Mouse (Mus musculus) liver, embryonic 13.5 days (tissue): ENCODE results near the gene Gm29609. TPM values are rescaled to one million over a fixed set of nuclear protein-coding genes. Genes with fewer than 3 reads are reported as not detected.
"Not testable (repeated sequence)": the region's sequence is repeated elsewhere in the genome, so short reads cannot be mapped to it uniquely, and the experiment has no call there.

ENCODE experiments used
- ATAC-seq: fragments of 200-750 bp; cut with Nextera tagmentation; 2 replicates; pipeline ENCODE4 v1.8.0; 2017; ENCODE audit warnings: low read depth, mild to moderate bottlenecking, moderate number of reproducible peaks, moderate library complexity
- DNase-seq: peaks from one replicate; pipeline ENCODE4 v3.0.0; 2022
- H3K27ac ChIP-seq: fragments of 300-500 bp; sonication (generic); 2 replicates; pipeline ENCODE4 v1.5.1; 2015; ENCODE audit warnings: moderate library complexity, mild to moderate bottlenecking, inconsistent platforms
- H3K27me3 ChIP-seq: fragments of 300-500 bp; sonication (generic); 2 replicates; pipeline ENCODE4 v1.6.1; 2015; ENCODE audit warnings: mild to moderate bottlenecking, inconsistent platforms
- H3K36me3 ChIP-seq: fragments of 300-500 bp; sonication (generic); 2 replicates; pipeline ENCODE4 v1.6.1; 2015; ENCODE audit warnings: mild to moderate bottlenecking, inconsistent platforms
- H3K4me1 ChIP-seq: fragments of 300-500 bp; sonication (generic); replicated peaks from 2 replicates; pipeline ENCODE4 v1.6.1; 2015; ENCODE audit warnings: inconsistent platforms
- H3K4me2 ChIP-seq: fragments of 300-500 bp; sonication (generic); 2 replicates; pipeline ENCODE4 v1.6.1; 2015; ENCODE audit warnings: inconsistent platforms, mild to moderate bottlenecking, moderate library complexity
- H3K4me3 ChIP-seq: fragments of 300-500 bp; sonication (generic); replicated peaks from 2 replicates; pipeline ENCODE4 v1.5.1; 2015; ENCODE audit warnings: mild to moderate bottlenecking, inconsistent platforms
- H3K9ac ChIP-seq: fragments of 300-500 bp; sonication (generic); 2 replicates; pipeline ENCODE4 v1.6.1; 2015; ENCODE audit warnings: mild to moderate bottlenecking, inconsistent platforms
- H3K9me3 ChIP-seq: fragments of 300-500 bp; sonication (generic); replicated peaks from 2 replicates; pipeline ENCODE4 v1.6.1; 2016; ENCODE audit warnings: inconsistent platforms
- WGBS: fragments of 180-500 bp; shearing (Covaris S2); methylation state at CpG from one replicate; pipeline ENCODE4 v1.1.7; 2015; ENCODE audit not compliant: insufficient replicate concordance; 5-methylcytosine and 5-hydroxymethylcytosine counted together
- polyA plus RNA-seq: library from polyadenylated mRNA; unstranded; fragments of >200 nt; fragmentation: Nextera tagmentation; extraction: Ambion mirVana; gene quantifications from 2 replicates; pipeline ENCODE4 v1.2.1, GENCODE M21; 2015

The Gm29609 gene
- polyA plus RNA-seq, result 0.36 and 0.52 TPM in 2 replicates

DNA sequence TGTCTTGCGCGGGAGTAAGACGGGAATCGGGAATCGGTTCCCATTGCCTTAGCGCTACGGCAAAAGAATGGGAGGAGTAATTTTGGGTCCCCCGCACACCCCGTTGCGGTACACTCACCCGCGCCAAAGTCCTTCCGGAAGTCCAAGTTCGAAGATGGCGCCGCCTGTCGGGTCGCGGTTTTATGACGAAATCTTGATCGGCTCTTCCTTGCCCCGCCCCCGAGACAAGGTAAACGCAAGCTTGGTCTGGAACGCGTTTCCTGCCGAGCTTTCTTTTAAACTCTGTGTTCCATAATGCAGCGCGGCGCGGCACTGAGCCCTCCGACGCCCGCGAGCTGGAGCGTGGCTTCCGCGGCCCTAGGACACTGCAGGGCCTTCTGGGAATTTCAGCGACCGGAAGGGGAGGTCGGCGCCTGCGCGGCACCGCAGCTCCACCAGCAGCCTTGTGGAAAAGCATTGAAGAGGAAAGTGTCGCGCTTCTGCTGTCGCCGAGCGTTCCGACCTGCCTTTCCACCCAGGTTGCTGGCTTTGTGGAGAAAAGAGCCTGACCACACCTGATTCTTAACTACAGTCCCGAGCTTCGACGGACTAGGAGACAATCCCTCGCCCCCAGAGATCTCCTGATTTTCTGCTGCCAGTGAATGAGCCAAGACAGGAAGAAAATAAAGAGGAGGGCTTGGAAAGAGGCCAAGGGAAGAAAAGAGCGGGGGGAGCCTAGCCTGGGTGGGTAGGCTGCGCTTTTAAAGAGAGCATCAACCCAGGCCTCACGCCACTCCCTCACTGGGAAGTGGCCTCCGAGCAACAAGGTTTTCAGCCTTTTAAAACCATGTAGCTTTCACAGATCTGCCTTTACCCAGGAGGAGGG, at the start of gene Gm29609, which contains the start of gene Gtf3c2:
TSS of gene Gm29609 (minus strand) at position 146 of the 865 bp plus-strand sequence.
TSS of gene Gtf3c2 (minus strand) at position 379 of the 865 bp plus-strand sequence.
- peak; percentile 83 for DNase-seq
- WGBS, result under 1% methylated on average over 59 of the region's 59 CpGs
- peaks cover 53% of the 10 kb centered on the region for H3K4me1 ChIP-seq

DNA sequence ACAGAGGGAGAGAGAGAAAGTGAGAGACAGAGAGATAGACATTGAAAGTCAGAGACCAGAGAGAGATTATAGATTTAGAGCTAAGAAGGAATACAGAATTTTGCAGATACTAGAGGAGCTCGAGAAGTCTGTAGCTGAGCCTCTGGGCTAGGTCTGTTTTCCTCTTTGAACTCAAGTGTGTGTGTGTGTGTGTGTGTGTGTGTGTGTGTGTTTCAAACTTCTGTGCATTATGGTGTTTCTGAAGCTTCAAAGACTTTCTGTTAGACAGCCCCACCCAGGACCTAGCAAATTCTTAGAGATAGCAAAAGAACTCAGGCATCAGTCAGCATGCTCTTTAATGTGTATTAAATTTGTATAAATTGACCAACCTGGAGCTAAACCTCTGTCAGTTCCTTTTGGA, 46.9 kb upstream of the Gm29609 start:
- Histone ChIP-seq H3K4me1 (peaks cover 5% of the 10 kb centered on the region), H3K9ac (no peak overlapping the region), H3K9me3 (no peaks in the 10 kb centered on the region), H3K4me3 (no peak overlapping the region), H3K36me3 (no peaks in the 10 kb centered on the region), H3K27ac (no peak overlapping the region), H3K4me2 (no peak overlapping the region), H3K27me3 (no peaks in the 10 kb centered on the region)
- DNase-seq (no peak), ATAC-seq (no peak)
- WGBS, result 64% methylated on average over 1 of the region's 1 CpGs

More for the DNA sequence above, at the start of gene Gm29609, which contains the start of gene Gtf3c2:
- peak within 1 kb of the TSS; percentile 92 for H3K4me2 ChIP-seq
- peaks cover 8% of the 10 kb centered on the region for H3K36me3 ChIP-seq
- H3K9ac ChIP-seq, result peak within 1 kb of the TSS; percentile 89
- peak within 1 kb of the TSS; percentile 98 for H3K27ac ChIP-seq
- no peaks in the 10 kb centered on the region for H3K27me3 ChIP-seq
- ATAC-seq, result peak; percentile 91
- no peaks in the 10 kb centered on the region for H3K9me3 ChIP-seq
- peak within 1 kb of the TSS; percentile 96 for H3K4me3 ChIP-seq

DNA sequence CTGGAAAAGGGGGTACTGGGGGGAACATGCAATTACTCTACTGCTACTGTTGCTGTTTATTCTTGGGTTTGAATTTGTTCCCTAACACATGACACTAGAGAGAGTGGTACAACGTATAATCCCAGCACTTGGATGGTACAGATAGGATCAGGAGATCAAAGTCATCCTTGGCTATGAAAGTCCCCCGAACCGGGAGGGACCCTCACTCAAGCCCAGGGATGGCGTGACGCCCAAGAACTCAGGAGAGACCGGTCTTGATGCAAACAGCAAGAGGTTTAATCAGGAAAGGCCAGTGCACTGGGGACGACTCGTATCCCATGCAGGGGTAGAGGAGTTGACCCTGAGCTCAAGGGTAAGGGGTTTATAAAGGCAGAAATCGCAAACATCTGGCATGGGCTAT, 43.0 kb upstream of the Gm29609 start:
- Histone ChIP-seq H3K4me2 (no peak overlapping the region), H3K9me3 (no peaks in the 10 kb centered on the region), H3K27me3 (no peaks in the 10 kb centered on the region), H3K36me3 (no peaks in the 10 kb centered on the region), H3K9ac (no peak overlapping the region), H3K4me1 (peaks cover 25% of the 10 kb centered on the region), H3K4me3 (no peak overlapping the region), H3K27ac (no peak overlapping the region)
- ATAC-seq, result no peak
- DNase-seq, result no peak
- WGBS, result 83% methylated on average over 9 of the region's 9 CpGs

DNA sequence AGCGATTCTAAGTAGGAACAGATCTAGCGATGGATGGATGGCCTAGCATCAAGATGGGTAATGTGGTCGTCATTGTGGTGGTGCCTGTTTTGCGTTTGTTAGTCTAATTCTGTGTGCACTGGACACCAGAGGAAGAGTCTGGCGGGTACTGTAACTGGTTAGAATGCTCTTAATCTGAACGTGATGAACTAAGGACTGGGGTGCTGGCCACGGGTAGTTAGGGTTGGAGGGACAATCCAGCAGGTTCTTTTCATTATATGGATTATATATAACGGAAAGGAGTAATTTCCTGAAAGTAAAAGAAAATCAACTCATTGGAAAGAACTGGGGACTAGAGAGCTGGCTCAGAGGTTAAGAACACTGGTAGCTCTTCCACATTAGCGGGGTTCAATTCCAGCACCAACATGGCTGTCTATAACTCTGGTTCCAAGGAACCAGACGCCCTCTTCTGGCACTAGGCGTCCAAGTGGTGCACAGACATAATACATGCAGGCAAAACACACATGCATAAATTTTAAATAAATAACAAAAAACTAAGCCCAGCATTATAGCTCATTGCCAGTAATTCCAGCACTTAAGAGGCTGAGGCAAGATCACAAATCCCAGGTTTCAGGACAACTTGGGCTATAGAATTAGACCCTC, 41.7 kb upstream of the Gm29609 start:
- Histone ChIP-seq H3K4me2 (peak overlapping the region; percentile 92), H3K36me3 (peaks cover 2% of the 10 kb centered on the region; the same call in 1 of the 2 replicates), H3K4me1 (peaks cover 38% of the 10 kb centered on the region), H3K4me3 (peak overlapping the region; percentile 99), H3K9me3 (no peaks in the 10 kb centered on the region), H3K9ac (peak overlapping the region; percentile 84), H3K27me3 (no peaks in the 10 kb centered on the region), H3K27ac (peak overlapping the region; percentile 89)
- 16% methylated on average over 11 of the region's 11 CpGs for WGBS
- no peak for ATAC-seq
- DNase-seq, result peak; percentile 57

DNA sequence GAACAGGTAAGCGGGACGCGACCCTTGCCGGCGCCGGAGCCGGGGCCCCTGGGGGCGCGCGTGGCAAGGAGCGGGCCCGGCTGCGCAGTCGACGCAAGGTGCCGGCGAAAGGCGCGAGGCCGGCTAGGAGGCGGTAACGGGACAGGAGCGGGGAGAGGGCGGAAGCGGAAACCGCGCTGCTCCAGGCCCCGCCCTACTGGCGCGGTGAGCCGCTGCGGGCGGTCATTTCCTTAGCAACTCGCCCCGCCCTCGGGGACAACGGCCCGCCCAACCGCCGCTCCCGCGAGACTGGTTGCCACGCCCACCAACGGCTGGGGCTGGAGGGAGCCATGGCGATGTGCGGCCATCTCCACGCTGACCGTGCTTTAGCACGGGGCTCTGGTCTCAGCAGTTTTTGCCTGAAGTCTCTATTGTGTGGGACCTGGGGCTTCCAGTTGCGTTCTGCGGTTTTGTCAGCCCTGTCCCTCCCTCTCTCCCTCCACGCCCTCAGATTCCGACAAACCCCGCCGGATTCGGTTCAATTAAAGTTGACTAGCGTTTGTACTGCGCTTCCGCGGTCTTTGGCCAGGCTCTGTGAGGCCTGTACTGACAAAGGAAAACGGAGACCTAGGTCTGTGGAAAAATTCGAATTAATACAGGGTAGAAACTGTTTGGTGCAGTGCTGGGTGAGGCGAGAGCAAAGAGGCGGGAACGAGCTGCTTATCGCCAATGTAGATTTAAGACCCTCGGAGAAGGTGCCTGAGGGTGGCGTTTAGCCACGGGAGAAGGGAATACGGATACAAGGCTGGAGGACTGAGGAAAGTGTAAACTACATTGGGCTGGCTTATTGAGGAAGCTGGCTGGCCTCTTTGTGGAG, 41.0 kb upstream of the Gm29609 start, which contains the start of gene Ppm1g:
TSS of gene Ppm1g (minus strand) at position 240 of the 856 bp plus-strand sequence.
- no peaks in the 10 kb centered on the region for H3K27me3 ChIP-seq
- H3K9ac ChIP-seq, result peak within 1 kb of the TSS; percentile 99
- H3K4me3 ChIP-seq, result peak within 1 kb of the TSS; percentile 99
- peaks cover 45% of the 10 kb centered on the region for H3K4me1 ChIP-seq
- H3K9me3 ChIP-seq, result no peaks in the 10 kb centered on the region
- under 1% methylated on average over 70 of the region's 70 CpGs for WGBS
- peaks cover 10% of the 10 kb centered on the region for H3K36me3 ChIP-seq
- H3K4me2 ChIP-seq, result peak within 1 kb of the TSS; percentile 92
- ATAC-seq, result peak; percentile 92
- DNase-seq, result peak; percentile 97
- peak within 1 kb of the TSS; percentile 97 for H3K27ac ChIP-seq

DNA sequence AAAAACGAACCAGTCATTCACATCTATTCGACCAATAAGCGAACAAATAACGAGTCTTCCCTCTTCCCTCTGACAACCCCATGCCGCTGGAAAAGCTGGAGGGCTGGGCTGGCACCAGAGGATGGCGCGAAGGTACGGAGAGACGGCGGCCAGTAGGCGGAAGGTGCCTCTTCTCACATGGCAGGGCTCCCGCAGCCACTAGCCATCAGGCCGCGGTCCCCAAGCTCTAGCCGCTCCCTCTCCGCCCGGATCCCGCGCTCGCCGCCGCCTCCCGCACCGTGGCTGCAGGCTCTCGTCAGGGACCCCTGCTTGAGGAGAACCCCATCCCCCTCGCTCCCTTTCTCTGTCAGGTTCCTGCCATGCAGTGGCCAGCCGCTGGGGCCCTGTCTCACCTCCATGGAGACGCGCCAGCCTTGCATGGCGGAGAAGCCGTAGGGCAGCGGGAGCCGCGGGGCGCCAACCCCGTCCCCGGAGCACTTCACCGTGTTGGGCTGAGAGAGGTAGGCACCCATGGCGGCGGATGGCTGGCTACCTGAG, 40.3 kb upstream of the Gm29609 start:
- Histone ChIP-seq H3K4me2 (peak overlapping the region; percentile 92), H3K4me1 (peaks cover 50% of the 10 kb centered on the region), H3K36me3 (peaks cover 14% of the 10 kb centered on the region), H3K27ac (peak overlapping the region; percentile 97), H3K27me3 (no peaks in the 10 kb centered on the region), H3K9me3 (no peaks in the 10 kb centered on the region), H3K4me3 (peak overlapping the region; percentile 99), H3K9ac (peak overlapping the region; percentile 99)
- ATAC-seq (peak; percentile 56), DNase-seq (no peak)
- WGBS, result under 1% methylated on average over 40 of the region's 40 CpGs

DNA sequence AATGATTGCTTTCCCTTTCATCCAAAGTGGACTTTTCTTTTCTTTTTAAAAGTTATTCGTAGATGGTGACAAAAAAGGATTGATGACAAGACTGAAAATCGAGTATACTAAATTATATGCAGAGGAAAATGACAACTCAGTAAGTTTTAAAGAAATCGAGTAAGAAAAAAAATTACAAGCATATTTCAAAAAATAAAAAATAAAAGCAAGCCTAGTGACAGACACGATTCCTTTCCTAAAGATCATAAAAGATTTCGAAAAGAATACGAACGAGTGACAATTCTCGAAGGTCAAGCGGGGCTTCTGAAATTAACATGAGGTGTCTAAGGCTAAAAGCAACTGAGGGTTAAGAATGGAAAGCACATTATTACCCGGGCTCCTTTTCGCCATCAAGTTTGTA, 39.8 kb upstream of the Gm29609 start:
- peak overlapping the region; percentile 99 for H3K9ac ChIP-seq
- peaks cover 55% of the 10 kb centered on the region for H3K4me1 ChIP-seq
- H3K4me3 ChIP-seq, result peak overlapping the region; percentile 99
- peak overlapping the region; percentile 97 for H3K27ac ChIP-seq
- peak overlapping the region; percentile 92 for H3K4me2 ChIP-seq
- WGBS, result under 1% methylated on average over 11 of the region's 11 CpGs
- peaks cover 14% of the 10 kb centered on the region for H3K36me3 ChIP-seq
- no peak for DNase-seq
- no peaks in the 10 kb centered on the region for H3K9me3 ChIP-seq
- H3K27me3 ChIP-seq, result no peaks in the 10 kb centered on the region
- no peak for ATAC-seq

DNA sequence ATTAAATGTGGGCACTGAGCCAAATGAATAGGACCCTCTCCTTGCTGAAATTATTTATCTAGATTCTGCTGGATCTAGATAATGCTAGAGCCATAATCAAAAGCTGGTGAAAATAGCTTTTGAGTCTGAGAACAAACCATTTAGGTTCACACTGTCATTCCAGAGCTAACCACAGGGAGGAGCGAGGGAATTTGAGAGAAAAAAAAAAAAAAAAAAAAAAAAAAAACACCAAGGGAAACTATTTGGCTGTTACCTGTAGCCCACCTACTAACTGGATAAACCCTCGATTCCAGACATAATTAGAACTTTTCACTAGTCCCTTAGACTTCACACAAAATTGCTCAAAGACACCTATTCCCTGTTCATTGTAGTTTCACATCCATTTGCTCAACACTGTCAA, 39.4 kb upstream of the Gm29609 start:
- Histone ChIP-seq H3K36me3 (peaks cover 14% of the 10 kb centered on the region), H3K27ac (peak overlapping the region; percentile 97), H3K4me2 (peak overlapping the region; percentile 92), H3K9ac (peak overlapping the region; percentile 99), H3K4me1 (peaks cover 59% of the 10 kb centered on the region), H3K27me3 (no peaks in the 10 kb centered on the region), H3K9me3 (no peaks in the 10 kb centered on the region), H3K4me3 (peak overlapping the region; percentile 99)
- WGBS, result 2% methylated on average over 2 of the region's 2 CpGs
- DNase-seq (no peak), ATAC-seq (no peak)

DNA sequence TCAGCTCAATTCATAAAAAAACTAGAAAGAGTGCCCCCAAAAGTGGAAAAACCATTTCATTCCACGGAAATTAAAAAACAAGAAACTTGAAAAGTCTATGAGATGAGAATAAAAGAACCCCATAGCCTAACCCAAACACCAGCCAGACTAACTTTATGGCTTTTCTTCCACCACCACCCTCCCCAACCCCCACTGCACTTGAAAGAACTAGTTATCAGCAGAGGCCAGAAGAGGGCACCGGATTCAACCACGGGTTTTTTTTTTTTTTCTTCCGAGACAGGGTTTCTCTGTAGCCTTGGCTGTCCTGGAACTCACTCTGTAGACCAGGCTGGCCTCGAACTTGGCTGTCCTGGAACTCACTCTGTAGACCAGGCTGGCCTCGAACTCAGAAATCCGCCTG, 38.6 kb upstream of the Gm29609 start:
- Histone ChIP-seq H3K27me3 (no peaks in the 10 kb centered on the region), H3K4me2 (peak overlapping the region; percentile 92), H3K9me3 (no peaks in the 10 kb centered on the region), H3K36me3 (peaks cover 14% of the 10 kb centered on the region), H3K4me3 (peak overlapping the region; percentile 99), H3K4me1 (peaks cover 62% of the 10 kb centered on the region), H3K9ac (peak overlapping the region; percentile 99), H3K27ac (peak overlapping the region; percentile 97)
- WGBS, result 13% methylated on average over 7 of the region's 7 CpGs
- peak; percentile 55 for ATAC-seq
- DNase-seq, result peak; percentile 74

DNA sequence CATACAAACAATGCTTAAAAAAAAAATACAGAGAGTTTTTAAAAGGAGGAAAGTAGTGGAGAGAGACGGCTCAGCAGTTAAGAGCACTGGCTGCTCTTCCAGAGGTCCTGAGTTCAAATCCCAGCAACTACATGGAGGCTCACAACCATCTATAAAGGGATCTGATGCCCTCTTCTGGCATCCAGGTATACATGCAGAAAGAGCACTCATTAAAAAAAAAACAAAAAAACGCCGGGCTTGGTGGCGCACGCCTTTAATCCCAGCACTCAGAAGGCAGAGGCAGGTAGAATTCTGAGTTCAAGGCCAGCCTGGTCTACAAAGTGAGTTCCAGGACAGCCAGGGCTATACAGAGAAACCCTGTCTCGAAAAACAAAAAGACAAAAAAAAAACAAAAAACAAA, 36.8 kb upstream of the Gm29609 start:
- ATAC-seq, DNase-seq, H3K9ac ChIP-seq, H3K4me3 ChIP-seq, H3K27ac ChIP-seq, H3K27me3 ChIP-seq, H3K9me3 ChIP-seq: not testable (repeated sequence)
- WGBS, result 69% methylated on average over 6 of the region's 6 CpGs
- Histone ChIP-seq H3K36me3 (peaks cover 17% of the 10 kb centered on the region), H3K4me2 (peak overlapping the region; percentile 17; the same call in 1 of the 2 replicates), H3K4me1 (peaks cover 70% of the 10 kb centered on the region)
